Mouse (Mus musculus) cerebellum, adult (tissue): ENCODE results near the gene E130114P18Rik.

Experiments used
- ATAC-seq: cut with Nextera tagmentation; 2 replicates; pipeline ENCODE4 v1.9.2; 2017; ENCODE audit warnings: mild to moderate bottlenecking, moderate library complexity, mixed read lengths; ENCODE audit not compliant: insufficient number of reproducible peaks, low FRiP score, low TSS enrichment

The E130114P18Rik gene

DNA sequence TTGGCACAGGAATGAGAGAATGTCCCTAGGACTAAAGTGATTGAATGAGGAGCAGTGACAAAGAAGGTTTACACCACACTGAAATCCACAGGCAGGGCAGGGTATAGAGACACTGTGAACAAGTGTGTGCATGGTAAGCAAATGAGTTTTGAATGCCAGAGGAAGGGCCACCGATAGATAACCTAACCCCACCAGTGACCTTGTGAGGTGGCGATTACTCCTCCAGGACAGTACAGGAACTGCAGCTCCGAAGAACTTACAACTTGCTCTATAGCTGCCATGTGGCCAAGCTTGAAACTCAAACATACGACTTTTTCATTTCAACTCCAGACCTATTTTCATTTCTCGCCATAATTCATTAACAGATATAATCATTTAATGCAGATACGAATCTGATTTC, 114.0 kb downstream of the E130114P18Rik start:
- no peak for ATAC-seq

DNA sequence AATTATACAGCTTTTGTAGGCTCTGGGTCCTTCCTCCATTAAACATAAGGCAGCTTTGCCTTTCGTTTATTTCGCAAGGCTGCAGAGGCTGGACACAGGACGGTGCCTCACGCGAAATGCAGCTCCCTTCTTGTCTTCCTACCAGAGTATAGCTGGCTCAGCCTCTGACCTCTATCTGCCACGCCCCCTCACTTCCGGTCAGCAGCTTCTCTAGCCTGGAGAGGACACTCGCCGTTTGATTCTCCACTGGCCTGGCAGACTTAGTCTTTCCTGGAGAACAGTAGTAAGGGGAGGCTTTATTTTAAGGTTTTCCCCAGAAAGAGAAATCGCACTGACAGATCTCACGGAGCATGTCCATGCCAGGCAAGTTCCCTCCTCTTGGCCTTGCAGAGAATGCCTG, 115.0 kb downstream of the E130114P18Rik start:
- no peak for ATAC-seq

DNA sequence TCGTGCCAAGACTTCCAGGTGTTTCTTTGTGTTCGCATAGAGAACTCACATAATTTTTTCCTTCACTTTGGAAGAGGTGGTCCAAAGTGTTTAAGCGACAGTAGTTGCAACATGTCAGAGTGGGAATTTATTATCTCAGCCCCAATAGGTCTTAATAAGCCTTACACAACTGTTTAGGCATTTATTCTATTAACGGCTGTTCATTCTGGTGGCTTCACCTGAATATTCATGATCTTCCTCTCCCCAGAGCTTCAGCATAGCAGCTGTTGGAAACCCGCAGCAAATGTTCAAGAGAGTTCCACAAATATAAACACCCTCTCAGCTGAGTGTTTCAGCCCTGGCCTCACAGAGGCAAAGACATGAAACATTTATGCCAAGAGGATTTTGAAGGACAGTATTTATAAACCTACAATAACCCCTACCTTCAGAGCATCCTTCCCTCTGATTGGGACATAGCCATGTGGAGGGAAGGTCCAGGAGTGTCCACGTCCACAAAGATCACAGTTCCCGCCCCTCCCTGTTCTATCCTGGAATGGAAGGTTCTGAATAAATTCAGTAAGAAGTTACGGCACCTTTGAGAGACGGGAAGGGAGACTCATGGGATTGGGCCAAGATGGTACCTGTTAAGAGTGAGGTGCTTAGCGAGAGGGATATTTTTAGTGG, 116.1 kb downstream of the E130114P18Rik start:
- no peak for ATAC-seq

DNA sequence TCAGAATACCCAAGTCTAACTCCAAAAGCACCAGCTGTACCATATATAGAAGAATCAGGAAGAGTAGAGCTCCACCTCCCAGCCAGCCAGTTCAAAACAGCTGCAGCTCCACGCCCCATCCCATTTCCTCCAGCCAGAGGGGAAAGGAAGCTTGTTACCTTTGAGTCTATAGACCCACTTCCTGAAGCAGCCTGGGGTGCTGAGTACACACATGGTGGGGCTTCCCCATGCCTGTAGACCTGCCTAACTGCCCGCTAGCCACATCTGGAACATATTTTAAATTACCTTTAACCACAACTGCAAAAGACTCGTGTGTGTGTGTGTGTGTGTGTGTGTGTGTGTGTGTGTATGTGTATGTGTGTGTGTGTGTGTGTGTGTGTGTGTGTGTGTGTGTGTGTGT, 120.3 kb downstream of the E130114P18Rik start:
- no peak for ATAC-seq

DNA sequence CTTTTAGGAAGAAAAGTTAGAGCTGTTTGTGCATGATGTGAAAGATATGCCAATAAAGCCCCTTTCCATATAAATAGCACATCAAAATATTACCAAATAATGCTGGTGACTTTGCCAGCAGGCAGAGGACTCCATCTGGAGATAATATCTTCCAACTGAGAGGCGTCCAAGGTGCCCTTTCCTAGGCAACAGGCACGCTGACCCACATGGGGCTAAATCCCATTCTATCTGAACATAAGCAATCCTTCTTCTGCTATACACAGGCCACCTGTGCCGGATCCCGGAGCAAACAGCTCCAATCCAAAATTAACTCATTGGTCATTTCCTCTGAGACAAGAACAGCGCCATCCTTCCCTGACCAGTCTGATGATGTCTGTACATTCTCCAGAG, 128.3 kb downstream of the E130114P18Rik start:
- peak; percentile 75 for ATAC-seq

DNA sequence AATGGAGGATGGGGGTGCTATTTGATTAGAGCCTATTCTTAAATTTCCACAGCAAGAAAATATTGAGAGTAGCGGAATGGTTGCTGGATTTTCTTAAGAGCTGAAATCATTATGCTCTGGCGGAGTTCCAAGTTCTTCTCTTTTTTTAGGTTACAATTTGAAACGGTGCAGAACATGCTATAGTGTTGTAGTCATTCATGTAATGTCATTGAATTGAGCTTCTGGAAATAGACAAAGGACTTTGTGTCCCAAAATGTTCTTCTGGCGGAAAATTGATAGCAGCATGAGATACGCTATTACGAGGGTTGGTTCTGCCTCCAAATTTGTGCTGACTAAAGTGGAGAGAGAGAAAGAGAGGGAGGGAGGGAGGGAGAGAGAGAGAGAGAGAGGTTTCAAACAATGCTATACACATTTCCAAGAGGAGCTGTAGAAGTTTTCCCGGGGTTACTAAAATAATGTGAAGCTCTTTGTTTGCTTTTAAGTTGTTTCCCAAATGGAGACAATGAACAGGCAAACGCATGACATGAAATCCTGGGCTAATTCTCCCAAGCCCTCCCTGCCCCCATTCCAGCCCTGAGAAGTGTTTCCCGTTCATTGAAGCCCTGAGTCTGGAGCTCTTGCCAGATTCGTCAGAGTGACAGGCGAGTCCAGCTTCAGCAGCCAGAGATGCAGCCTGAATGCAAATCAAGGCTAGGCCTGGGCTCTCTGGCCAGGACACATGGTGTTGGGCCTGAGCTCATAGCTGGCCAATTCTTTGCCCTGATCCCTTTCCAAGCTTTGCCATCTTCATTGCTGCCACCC, 128.9 kb downstream of the E130114P18Rik start:
- peak; percentile 90 for ATAC-seq

DNA sequence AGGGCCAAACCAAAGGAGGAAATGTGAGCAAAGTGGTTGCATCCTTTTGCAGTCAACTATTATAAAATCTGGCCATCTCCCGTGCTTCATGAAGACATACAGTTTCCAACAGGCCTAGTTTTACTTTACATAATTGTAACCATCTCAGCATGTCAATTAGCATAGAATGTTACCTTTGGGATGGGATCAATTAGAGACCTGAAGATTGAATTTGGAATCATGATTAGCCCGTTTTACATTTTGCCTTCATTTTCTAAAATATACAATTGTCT, 129.5 kb downstream of the E130114P18Rik start:
- ATAC-seq: no peak

DNA sequence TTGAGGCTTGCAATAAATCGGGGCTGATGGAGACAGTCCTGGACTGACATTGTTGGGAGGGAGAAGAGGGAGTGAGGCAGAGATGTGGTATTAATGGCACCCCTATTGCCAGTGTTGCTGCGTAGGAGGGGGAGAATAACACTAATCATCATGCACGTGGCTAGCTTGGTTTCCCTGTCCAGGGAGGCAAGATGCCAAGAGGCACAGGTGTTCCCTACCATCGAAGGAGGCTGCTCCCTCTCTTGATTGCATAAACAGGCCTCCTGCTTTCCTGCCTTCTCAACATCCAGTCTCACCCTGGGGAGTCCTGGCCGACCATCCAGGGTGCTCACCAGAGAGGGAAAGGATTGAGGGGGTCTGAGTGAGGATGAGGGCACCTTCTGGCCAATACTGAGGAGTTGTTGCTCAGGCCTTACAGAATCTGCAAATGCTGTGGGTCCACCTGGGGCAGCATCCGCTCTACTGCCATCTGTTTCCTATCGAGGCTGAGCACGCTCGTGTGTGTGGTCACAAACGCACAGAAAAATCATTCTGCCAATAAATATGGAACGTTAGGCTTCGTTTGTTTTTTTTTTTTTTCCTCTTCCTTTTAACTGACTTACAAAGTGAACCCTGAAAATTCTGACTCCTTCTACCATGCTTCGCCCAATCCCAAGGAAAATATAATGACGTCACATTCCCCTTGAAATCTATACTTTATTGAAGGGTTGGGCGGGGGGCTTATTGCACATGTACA, 130.0 kb downstream of the E130114P18Rik start:
- ATAC-seq: peak; percentile 60

DNA sequence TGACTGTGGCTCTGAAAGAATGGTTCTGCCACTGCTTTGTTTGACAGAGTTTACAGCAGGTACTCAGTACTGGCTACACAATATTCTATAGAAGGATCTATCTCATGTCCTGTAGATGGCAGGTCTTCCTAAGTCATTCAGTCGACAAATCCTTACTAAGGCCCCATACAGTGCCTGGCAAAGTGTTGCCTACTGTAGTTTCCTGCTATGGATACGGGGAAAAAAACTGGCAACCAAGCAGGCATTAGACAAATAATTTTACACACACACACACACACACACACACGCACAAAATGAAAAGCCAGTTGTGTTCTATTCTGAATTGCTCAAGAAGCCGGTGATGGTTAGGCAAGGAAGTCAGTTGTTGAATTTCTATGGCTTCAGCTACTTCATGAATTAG, 130.6 kb downstream of the E130114P18Rik start:
- ATAC-seq: no peak

DNA sequence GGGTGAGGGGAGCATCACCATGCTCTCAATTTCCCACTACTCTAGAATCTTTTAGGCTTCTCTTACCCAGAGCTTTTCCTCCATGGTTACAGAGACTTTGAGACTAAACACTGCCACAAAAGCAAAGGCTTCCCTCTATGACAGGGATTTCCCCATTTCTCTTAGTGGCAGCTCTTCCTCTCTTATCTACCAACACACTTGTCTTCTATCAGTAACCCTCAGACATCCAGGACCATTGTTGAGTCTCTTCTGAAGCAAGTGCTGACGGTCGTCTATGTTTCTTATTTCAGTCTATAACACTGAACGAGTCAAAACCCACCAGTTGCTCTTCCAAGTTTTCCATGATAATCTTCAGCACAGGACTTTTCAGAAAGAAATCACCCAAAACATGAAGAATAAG, 137.5 kb downstream of the E130114P18Rik start:
- no peak for ATAC-seq

DNA sequence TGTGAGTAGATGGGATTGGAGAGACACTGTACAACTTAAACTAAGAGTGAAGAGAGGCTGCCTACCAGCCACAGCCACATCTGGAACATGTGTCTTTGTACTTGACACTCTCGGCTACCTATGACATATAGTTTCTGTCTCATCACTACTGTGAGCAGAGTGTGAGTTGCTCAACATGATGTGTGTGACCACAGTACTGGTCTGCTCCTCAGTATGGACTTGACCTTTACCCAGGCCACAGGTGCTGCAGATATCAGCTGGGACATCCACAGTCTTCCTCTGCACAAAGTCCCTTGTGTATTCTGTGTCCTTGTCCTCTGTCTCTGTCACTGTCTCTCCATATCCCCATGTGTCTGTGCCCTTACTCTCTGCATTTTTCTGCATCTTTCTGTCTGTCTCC, 141.3 kb downstream of the E130114P18Rik start:
- no peak for ATAC-seq

DNA sequence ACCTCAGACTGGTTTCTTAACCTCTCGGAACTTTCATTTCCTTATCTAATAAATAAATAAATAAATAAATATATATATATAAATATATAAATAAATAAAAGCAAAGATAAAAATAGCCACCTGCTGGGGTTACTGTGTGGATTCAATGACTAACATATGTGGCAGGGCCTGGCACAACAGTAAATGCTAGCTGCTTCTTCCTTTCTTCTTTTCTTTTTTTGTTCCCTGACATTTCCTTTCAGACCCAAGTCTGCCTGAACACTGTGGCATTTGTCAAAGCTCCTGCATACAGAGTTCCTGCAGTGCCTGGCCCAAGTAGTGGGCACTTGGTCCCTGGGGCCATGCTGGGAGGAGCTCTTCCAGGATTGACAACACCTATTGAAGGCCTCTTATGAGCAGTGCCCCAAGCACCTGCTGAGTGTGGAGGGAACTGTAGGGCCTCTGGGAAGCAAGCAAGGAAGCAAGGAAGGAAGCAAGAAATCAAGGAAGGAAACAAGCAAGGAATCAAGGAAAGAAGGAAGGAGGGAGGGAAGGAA, 142.1 kb downstream of the E130114P18Rik start:
- ATAC-seq: no peak

DNA sequence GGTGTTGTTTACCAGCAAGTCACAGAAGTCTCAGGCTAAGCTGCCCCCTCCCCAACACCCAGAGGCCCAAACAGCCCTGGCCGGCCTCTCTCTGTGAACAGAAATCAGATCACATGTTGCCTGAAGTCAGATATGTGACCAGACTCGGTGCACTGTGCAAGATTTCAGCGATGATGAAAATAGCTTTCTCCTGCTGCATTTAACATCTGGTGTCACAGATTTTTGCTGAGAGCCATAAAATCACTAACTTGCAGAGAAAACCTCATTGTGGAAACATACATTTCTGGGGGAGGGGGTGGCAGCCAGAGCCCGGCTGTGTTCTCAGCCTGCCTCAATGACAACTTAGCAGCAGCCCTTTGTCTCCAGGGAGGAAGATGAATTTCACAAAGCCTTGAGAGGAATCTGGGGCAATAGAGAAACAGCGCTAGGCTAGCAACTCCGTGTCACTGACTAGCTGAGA, 142.6 kb downstream of the E130114P18Rik start:
- ATAC-seq: no peak

DNA sequence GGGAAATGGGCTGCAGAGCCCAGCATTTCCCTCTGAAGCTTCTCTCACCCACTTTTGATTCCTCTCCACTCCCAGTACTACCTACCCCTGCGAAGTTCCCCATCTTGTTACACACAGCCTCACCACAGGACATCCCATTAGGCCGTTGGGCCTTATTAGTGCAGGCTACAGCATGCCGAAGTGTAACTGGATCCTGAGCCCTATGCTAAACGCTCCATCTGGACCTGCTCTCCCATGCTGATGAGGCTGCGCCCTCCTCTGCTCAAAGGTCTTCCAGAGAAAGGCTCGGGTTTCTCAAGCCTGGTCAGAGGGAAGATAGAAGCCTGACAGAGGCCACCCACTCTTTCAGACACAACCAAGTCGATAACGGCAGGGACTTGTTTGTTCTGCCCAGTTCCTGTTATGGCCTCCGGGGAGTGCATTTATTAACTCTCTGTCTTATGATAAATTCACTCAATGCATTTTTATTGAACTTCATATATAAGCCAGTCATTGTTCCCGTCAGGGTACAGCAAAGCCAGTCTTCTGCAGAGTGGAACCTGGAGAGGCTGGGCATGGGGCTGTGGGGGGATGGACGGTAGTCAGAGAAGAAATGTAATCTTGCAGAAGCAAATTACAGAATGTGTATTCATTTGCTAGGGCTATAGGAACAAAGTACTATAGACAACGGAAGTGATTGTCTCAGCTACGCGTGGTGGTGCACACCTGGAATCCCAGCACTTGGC, 148.8 kb downstream of the E130114P18Rik start:
- peak; percentile 70 for ATAC-seq

DNA sequence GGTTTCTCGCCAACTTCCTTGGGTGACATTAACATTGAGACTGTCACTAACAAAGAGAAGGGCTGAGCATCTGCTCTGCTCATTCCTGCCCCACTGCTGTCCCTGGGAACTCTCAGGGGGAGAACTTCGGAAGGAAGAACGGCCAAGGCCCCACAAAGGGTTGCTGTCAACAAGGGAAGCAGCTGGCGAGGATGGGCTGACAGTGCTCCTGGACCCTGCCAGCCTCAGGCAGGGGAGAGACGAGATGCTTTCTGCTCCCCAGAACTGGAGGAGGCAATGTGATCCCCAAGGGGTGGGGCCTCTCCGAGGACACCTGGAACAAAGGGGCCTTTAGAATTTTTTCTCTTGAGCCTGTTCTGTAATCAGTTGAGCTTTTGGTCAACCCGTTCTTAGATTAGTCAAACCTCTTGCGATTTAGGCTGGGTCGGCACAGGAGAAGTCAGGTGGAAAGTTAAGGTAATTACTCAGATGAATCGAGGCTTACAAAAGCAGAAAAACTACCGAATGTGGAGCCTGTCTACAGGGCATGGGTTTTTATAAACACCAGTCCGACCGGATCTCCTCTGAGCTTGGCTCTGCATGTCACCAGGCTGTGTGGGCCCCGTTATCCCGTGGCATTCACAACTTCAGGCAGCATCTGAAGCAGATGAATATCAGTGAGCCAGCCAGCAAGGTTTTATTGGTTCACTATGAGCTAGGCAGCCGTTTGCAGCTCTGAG, 151.7 kb downstream of the E130114P18Rik start:
- ATAC-seq: no peak

DNA sequence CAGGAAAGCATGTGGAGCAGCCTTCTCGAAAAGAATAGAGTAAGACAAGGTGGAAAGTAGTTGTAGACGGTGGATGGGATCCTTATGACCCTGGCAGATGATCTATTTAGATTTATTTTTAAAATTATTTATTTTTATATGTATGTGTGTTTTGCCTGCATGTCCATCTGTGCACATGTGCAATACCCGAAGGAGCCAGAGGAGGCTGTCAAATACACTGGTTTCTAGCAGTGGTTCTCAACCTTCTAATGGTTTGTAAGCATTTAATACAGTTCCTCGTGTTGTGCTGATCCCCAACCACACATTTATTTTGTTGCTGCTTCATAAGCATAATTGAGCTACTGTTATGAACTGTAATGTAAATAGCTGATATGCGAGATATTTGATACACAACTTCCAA, 154.7 kb downstream of the E130114P18Rik start:
- no peak for ATAC-seq

DNA sequence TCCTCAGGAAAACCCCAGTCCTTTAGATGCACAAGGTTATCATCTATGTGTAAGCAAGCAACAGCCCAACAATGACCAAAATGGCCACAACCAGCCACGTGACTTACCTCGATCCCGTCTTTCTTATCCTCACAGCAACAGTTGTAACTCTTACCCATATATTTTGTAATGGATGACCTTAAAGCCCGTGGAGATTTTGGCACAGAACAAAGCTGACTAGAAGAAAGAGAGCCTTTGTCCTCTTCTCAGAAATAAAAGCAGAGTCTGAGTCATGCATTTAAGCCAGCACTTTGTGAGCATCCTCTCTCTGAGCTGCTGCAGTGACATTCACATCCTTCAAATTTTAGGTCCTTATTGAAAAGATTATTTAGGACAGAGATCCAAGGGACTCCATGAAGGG, 156.1 kb downstream of the E130114P18Rik start:
- no peak for ATAC-seq

DNA sequence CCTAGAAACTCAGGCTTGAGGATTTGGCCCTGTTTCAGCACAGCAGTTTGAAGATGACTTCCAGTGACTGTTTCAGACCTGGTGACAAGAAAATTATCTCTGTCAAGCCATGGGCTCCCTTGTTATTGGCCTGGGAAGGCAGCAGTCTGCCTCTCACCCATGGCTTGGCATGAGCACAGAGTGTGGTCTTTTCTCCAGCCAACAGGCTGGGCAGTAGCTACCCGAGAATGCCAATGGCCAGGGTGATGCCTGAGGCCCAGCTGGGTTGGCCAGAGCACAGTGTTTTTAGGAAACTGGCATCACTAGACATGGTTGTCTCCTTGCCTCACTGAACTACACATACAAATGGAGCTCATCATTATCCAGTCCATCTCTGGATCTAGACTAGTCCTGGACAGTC, 157.5 kb downstream of the E130114P18Rik start:
- ATAC-seq: no peak; the same call in 1 of the 2 replicates

DNA sequence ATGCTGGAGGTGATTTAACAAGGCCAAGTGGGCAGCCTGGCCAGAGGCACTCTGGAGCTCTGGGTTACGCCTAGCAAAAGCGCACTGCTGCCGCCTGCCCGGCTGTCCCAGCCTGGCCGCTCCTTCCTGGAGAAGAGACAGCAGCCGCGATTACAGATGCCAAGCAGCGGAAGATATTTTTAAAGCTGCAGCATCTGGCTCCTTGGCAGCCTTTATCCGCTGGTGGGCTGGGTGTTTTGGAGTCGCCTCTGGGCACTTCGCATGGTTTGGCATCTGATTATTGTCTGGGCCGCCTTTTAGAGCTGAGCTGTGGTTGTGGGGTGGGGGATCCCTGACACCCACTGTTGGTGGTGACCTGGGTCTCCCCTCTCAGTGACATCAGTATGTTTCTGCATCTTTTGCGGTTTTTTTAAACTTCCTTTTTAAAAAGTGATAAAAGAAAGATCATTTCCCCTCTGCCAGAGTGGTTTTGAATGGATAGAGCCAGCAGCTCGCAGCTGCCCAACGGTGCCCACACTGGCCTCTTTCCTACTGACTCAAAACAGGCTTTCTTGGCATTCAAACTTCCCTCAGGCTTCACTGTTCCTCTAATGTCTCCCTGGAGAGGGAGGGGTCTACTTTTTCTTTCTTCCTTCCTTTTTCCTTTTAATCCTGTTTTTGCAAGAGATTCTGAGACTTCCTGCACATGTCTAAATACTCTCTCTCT, 159.1 kb downstream of the E130114P18Rik start:
- ATAC-seq: 0 out of 2 replicates have a peak, but pooled peaks have one; percentile 36
